Mouse (Mus musculus) right cerebral cortex, postnatal 36 days (tissue): Measurements from ENCODE around the gene Tmem198b.
A peak's percentile ranks its signal among the peaks of the same experiment; 100 is the strongest.
"Not testable (repeated sequence)": the region's sequence is repeated elsewhere in the genome, so short reads cannot be mapped to it uniquely, and the experiment has no call there.

Source experiments
- DNase-seq, 2 experiments: peaks; one replicate each; pipeline ENCODE4 v3.0.0; 2022; ENCODE audit warnings: low spot score in 2 of 2, mixed read lengths in 1 of 2

The Tmem198b gene

DNA sequence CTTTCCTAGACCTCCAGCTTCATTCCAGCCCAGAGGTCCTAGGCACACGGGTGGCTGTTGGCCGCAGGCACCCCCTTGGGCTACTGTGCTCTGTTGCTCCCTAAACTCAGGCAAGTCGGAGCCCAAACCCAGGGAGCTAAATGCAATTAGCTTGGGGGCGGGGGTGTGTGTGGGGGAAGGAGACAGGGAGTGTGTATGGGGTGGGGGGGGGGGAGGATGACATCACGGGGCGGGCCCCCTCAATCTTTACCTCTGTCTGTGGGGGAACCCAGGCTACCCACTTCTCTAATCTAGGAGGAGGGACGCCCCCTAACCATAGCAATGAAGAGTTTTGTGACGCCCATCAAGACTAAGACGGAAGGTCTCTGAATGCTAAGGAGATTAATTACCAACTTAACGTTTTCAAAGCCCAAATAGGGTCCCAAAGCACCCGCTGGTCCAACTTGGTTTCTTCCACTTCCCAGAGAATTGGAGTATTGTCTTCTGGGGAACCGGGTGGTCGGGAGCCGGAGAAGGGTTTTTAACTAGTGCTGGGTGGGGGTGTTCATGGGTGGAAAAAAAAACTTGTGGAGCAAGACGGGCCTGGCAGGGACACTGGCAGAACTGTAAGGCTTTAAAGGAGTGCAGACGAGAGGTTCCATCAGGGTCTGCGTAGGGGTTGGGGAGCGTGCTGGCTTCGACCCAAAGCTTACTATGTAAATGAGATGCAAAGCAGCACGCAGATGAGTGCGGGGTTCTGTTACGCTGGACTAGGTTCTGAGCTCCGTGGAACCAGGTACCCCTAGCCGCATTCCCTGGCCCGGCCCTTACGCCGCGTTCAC, at the start of gene Tmem198b:
TSS of gene Tmem198b (minus strand) at position 100 of the 821 bp plus-strand sequence.
- DNase-seq: peak; percentile 54 to 57

DNA sequence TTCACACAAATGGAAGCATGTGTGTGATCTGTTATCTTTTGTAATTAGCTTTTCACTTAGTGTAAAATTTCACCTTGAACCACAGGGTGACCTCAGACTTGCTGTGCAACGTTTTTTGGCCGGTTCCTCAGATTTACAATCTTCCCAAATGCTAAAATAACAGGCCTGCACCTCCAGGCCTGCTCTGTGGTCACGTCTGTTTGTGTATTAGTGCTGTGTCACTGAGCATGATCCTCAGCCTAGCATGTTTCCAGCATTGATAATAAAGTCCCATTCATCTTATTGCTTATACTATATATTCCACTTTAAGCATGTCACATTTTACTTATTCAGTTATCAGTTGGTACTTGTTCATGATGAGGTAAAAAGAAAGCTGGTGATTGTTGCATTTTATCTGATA, 46.2 kb upstream of the Tmem198b start:
- no peak for DNase-seq

DNA sequence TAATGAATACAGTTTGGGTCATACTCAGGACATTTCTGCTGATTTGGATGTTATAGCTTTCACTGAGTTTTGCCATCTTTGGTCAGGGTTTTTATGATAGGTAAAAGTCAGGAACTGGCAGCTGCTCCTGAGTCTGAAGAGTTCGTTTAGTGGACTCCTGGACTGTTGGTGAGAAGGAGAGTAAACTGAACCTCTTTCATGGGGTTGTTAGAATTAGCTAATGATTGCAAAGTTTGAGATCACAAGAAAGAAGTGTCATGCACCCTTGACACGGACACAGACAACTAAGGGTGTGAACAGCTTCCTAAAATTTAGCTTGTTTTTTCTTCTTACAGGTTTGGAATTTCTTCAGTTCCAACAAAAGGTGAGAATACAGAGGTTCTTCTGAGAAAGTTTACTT, 44.3 kb upstream of the Tmem198b start:
- DNase-seq: no peak

DNA sequence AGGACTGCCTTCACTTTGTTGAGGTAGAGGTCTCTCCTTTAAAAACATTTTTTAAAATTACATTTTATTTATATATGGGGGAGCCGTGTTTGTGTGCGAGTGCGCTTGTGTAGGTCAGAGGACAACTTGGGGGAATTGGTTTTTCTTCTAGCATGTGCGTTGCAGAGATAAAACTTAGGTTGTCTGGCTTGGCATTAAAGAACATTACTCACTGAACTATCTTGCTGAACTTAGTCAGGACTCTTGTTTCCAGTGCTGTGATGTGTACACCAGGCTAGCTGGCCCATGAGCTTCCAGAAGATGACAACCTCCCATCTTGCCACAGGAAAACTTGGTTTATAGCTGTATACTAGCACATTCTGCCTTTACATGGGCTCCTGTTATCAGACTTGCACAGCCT, 42.5 kb upstream of the Tmem198b start:
- no peak for DNase-seq

DNA sequence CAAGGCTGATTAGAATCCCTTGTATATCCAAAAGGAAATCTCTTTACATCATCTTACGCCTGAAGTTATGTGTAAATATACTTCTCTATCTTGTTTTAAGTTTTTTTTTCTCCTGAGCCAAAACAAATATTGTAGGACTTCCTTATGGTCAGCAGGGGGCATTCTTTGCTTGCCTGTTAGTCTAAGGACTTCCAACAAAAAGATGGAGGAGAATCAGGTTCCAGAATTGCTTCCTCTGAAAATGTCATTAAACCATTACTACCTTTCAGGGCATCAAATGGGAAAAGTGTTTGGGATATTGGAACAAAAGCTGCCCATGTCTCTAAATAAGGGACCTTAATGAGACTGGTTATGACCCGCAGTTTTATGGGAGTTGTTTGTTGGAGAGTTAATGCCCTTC, 41.3 kb upstream of the Tmem198b start:
- no peak for DNase-seq

GRCm38 (mm10) chr10:128843260-128843659, 39.1 kb upstream of the Tmem198b start:
- DNase-seq: no peak

DNA sequence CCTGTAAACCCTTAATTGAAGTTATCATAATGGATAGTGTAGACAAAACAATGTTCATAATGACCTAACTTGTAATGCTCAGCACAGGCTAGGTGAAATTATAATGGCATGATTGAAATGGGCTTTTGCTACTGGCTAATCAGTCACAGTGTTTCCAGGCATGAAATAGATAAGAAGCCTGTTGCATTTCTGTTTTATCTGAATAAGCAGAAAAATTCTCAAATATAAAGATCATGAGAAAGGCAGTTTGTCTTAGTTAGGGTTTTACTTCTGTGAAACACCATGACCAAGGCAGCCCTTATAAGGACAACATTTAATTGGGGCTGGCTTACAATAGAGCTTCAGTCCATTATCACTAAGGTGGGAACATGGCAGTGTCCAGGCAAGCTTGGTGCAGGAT, 36.4 kb upstream of the Tmem198b start:
- DNase-seq: no peak

GRCm38 (mm10) chr10:128839434-128839833, 35.3 kb upstream of the Tmem198b start:
- DNase-seq: no peak

- DNase-seq: no peak
Observed at GRCm38 (mm10) chr10:128837400-128837799, 33.2 kb upstream of the Tmem198b start.

- no peak for DNase-seq
Observed at GRCm38 (mm10) chr10:128823821-128824220, 19.7 kb upstream of the Tmem198b start.

- DNase-seq: not testable (repeated sequence)
Observed at GRCm38 (mm10) chr10:128823087-128823486, 18.9 kb upstream of the Tmem198b start.

GRCm38 (mm10) chr10:128822135-128822534, 18.0 kb upstream of the Tmem198b start:
- DNase-seq: no peak

GRCm38 (mm10) chr10:128821358-128822056, 17.3 kb upstream of the Tmem198b start, which contains the start of gene Ormdl2:
TSS of gene Ormdl2 (minus strand) at chr10:128821645.
- DNase-seq: peak; percentile 99

DNA sequence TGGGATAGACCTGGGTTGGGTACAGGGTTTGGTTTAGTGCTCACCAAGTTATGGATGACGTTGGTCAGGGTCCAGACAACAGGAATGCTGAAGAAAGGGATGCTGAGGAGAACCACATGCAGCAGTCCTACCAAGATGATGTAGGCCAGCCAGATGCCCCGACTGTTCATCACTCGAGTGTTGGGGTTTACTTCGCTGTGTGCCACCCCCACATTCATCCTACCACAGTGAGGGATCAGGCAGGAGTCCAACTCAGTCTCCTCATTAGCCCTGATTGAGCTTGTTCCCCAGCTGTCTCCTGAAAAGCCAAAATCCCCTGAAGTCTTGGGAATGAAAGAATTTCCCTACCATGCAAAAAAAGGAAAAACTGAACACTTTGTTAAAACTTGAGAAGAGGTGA, 16.0 kb upstream of the Tmem198b start:
- DNase-seq: no peak

DNA sequence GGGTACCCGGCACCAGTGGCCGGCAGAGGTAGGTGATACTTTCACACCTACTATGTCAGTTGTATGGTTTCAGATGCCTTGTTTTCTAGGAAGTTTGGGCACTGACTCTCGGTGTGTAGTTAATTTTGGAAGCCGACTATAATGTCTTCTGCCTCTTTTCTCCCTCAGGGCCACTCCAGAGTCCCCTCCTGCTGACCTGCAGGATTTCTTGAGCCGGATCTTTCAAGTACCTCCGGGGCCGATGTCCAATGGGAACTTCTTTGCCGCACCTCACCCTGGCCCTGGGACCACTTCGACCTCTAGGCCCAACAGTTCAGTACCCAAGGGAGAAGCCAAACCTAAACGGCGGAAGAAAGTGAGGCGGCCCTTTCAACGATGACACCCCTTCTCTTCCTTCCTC, 12.9 kb upstream of the Tmem198b start, which contains the start of gene Sarnp:
TSS of gene Sarnp (plus strand) at position 301 of the 400 bp plus-strand sequence.
- no peak for DNase-seq

DNA sequence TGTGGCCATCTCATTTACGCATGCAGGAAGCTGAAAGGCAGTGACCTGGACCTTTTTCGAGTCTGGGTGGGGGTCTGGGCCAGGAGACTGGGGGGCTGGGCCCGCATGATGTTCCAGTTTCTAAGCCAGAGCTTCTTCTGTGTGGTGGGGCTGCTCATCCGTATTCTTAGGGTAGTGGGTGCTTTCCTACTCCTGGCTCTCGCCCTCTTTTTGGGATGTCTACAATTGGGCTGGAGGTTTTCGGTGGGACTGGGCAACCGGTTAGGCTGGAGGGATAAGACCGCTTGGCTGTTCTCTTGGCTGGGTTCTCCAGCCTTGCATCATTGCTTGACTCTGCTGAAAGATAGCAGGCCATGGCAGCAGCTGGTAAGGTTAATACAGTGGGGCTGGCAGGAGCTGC, 2.8 kb upstream of the Tmem198b start:
- no peak for DNase-seq

- DNase-seq: no peak
Observed at GRCm38 (mm10) chr10:128806086-128806485, 1.9 kb upstream of the Tmem198b start.

- DNase-seq: peak; percentile 91 to 94
Observed at GRCm38 (mm10) chr10:128805092-128806000, 1.2 kb upstream of the Tmem198b start.

DNA sequence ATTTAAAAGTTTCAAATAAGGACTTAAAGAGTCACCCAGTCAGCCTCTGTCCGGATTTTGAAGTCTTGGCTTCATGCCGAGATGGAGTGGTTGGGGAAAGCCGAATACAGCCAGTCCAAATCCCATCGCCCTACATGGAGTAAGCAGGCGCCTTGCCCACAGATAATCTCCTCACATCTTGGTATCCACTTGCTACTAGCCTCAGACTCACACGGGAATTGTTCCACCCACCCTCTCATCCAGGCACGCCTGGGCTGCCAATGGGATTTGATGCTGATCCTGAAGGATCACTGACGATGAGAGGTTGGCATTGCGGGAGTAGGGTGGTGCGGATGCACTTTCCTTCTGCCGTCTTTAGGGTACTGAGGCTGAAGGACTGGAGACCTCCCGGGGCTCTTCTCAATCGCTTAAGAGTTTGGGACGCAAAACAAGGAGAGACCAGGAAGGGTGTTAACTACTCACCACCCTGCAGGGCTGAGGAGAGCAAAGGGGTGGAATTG, 349 bp downstream of the Tmem198b start, which contains the start of gene Dnajc14:
TSS of gene Dnajc14 (plus strand) at position 292 of the 500 bp plus-strand sequence.
- peak; percentile 59 to 70 for DNase-seq

- no peak for DNase-seq
Observed at GRCm38 (mm10) chr10:128803361-128803760, 809 bp downstream of the Tmem198b start.

- DNase-seq: no peak
Observed at GRCm38 (mm10) chr10:128802956-128803355, 1.2 kb downstream of the Tmem198b start.
